Comparison of ENCODE assay signal across 8 mouse cellular contexts in genomic region chr19:29101591-29101990, GRCm38 (mm10). TPM values are rescaled to one million over a fixed set of nuclear protein-coding genes. Genes with fewer than 3 reads are reported as not detected.
DNase-seq lines count a peak whose midpoint lies in the region; ATAC-seq and TF ChIP-seq lines count a peak whose summit lies in the region.

No protein-coding gene starts in this region.

- H3K27ac ChIP-seq in forebrain, embryonic 14.5 days (ENCODE audit: low read depth, low read length) = no peak overlapping the region
- peak overlapping the region; percentile 52 for H3K27ac ChIP-seq in liver, embryonic 14.5 days
- 0 out of 2 replicates have a peak overlapping the region, but pooled peaks have one; percentile 22 for H3K27ac ChIP-seq in stomach, embryonic 15.5 days

- DNase-seq in left cerebral cortex, postnatal 25 days (ENCODE audit: low spot score in 2 of 2) = peak; percentile 37
- DNase-seq in left cerebral cortex, postnatal 36 days (ENCODE audit: low spot score in 2 of 2) = no peak
- DNase-seq in T-cell, adult 2 months (ENCODE audit: low spot score) = peak; percentile 26
- DNase-seq in forebrain, embryonic 14.5 days (ENCODE audit: low spot score) = peak; percentile 52
- DNase-seq in liver, embryonic 14.5 days (ENCODE audit: low read depth in 3 of 3, low spot score in 3 of 3) = no peak
- no peak for DNase-seq in adrenal gland, postnatal 10 days
- DNase-seq in adrenal gland, postnatal 36 days = no peak

- WGBS in forebrain, embryonic 14.5 days = under 1% methylated on average over 27 of the region's 27 CpGs
- under 1% methylated on average over 27 of the region's 27 CpGs for WGBS in liver, embryonic 14.5 days (ENCODE audit: insufficient replicate concordance)
- under 1% methylated on average over 27 of the region's 27 CpGs for WGBS in stomach, embryonic 15.5 days

- H3K4me2 ChIP-seq in forebrain, embryonic 14.5 days (ENCODE audit: low read length) = peak overlapping the region; percentile 88
- peak overlapping the region; percentile 100 for H3K4me2 ChIP-seq in liver, embryonic 14.5 days (ENCODE audit: low read depth)
- H3K4me2 ChIP-seq in stomach, embryonic 15.5 days = peak overlapping the region; percentile 79

- no peaks in the 10 kb centered on the region for H3K9me3 ChIP-seq in forebrain, embryonic 14.5 days (replicated peaks; ENCODE audit: control insufficient read depth, low read length)
- H3K9me3 ChIP-seq in liver, embryonic 14.5 days (ENCODE audit: control insufficient read depth, low read length) = no peaks in the 10 kb centered on the region
- H3K9me3 ChIP-seq in stomach, embryonic 15.5 days = no peaks in the 10 kb centered on the region

- intact Hi-C loops in left cerebral cortex, postnatal 25 days (cut with DNase I) = loop anchor here (2.0 kb wide), 1 partner anchor 149 kb away; the partner anchor contains the start of gene Jak2
- intact Hi-C loops in left cerebral cortex, postnatal 36 days (cut with DNase I) = loop anchor here (5.0 kb wide), 1 partner anchor 151 kb away; the partner anchor contains the start of gene Jak2

- peak overlapping the region; percentile 59 for H3K9ac ChIP-seq in forebrain, embryonic 14.5 days (ENCODE audit: low read length)
- H3K9ac ChIP-seq in liver, embryonic 14.5 days (replicated peaks) = peak overlapping the region; percentile 90
- H3K9ac ChIP-seq in stomach, embryonic 15.5 days = peak overlapping the region; percentile 76

- H3K27me3 ChIP-seq in forebrain, embryonic 14.5 days (replicated peaks; ENCODE audit: control insufficient read depth, insufficient read depth, low read length) = no peaks in the 10 kb centered on the region
- no peaks in the 10 kb centered on the region for H3K27me3 ChIP-seq in liver, embryonic 14.5 days (ENCODE audit: control insufficient read depth, insufficient read depth, low read length)
- no peaks in the 10 kb centered on the region for H3K27me3 ChIP-seq in stomach, embryonic 15.5 days (replicated peaks)

- H3K4me1 ChIP-seq in forebrain, embryonic 14.5 days (ENCODE audit: control insufficient read depth, insufficient read depth, low read length) = peaks cover 5% of the 10 kb centered on the region
- peaks cover 4 to 16% of the 10 kb centered on the region in 2 experiments for H3K4me1 ChIP-seq in liver, embryonic 14.5 days (replicated peaks; ENCODE audit: control insufficient read depth in 2 of 2, insufficient read depth in 2 of 2, low read length in 1 of 2)
- H3K4me1 ChIP-seq in stomach, embryonic 15.5 days = peaks cover 11% of the 10 kb centered on the region

- no peak for TF ChIP-seq CTCF in liver, embryonic 14.5 days (IDR thresholded peaks at IDR 0.05; ENCODE audit: low read depth)

- H3K36me3 ChIP-seq in forebrain, embryonic 14.5 days (ENCODE audit: control insufficient read depth, insufficient read depth, low read length) = no peaks in the 10 kb centered on the region
- no peaks in the 10 kb centered on the region; the same call in 1 of the 2 replicates for H3K36me3 ChIP-seq in liver, embryonic 14.5 days (replicated peaks; ENCODE audit: control insufficient read depth, insufficient read depth, low read depth)
- no peaks in the 10 kb centered on the region for H3K36me3 ChIP-seq in stomach, embryonic 15.5 days

- peak overlapping the region; percentile 64 for H3K4me3 ChIP-seq in forebrain, embryonic 14.5 days (ENCODE audit: low read depth, low read length)
- H3K4me3 ChIP-seq in liver, embryonic 14.5 days (ENCODE audit: insufficient read depth in 1 of 2, low read depth in 2 of 2, low read length in 2 of 2) = peak overlapping the region; percentile 60 to 93
- H3K4me3 ChIP-seq in stomach, embryonic 15.5 days (replicated peaks) = peak overlapping the region; percentile 96

- ATAC-seq in forebrain, embryonic 14.5 days = peak; percentile 30
- ATAC-seq in liver, embryonic 14.5 days (ENCODE audit: insufficient read depth) = peak; percentile 5; the same call in 1 of the 2 replicates
- peak; percentile 6 for ATAC-seq in stomach, embryonic 15.5 days (ENCODE audit: insufficient read depth, low FRiP score, low read depth)

- TF ChIP-seq EP300 in liver, embryonic 14.5 days (IDR thresholded peaks at IDR 0.05; ENCODE audit: low read depth) = no peak

RNA-seq across cellular contexts. Expression of gene Rcl1, which starts 0.4 kb away (rescaled TPM):
- total RNA-seq in left cerebral cortex, postnatal 25 days (2021) = 10 to 100 TPM; 12.5 to 13.3 TPM
- 10 to 100 TPM; 14.2 to 16.8 TPM for total RNA-seq in left cerebral cortex, postnatal 36 days (2021)
- polyA plus RNA-seq in forebrain, embryonic 14.5 days (2014; fragmentation: Nextera tagmentation; extraction: Ambion mirVana) = 34.8 and 35.1 TPM in 2 replicates
- polyA plus RNA-seq in liver, embryonic 14.5 days (2012; rRNA removed) = 22.3 and 31.4 TPM in 2 replicates
- 52.1 and 54.8 TPM in 2 replicates for polyA plus RNA-seq in liver, embryonic 14.5 days (2014; fragmentation: Nextera tagmentation; extraction: Ambion mirVana)
- 57.0 and 57.7 TPM in 2 replicates for polyA plus RNA-seq in stomach, embryonic 15.5 days (2015; fragmentation: Nextera tagmentation; extraction: Ambion mirVana)
- 10 to 100 TPM; 30.6 to 40.3 TPM for total RNA-seq in adrenal gland, postnatal 10 days (2021)
- 10 to 100 TPM; 25.8 to 30.1 TPM for total RNA-seq in adrenal gland, postnatal 36 days (2021)

RNA-seq across cellular contexts. Expression of gene Ak3, which starts 53.8 kb away (rescaled TPM):
- total RNA-seq in left cerebral cortex, postnatal 25 days (2021) = 10 to 100 TPM; 56.9 to 60.6 TPM
- total RNA-seq in left cerebral cortex, postnatal 36 days (2021) = 10 to 100 TPM; 56.1 to 59.5 TPM
- polyA plus RNA-seq in forebrain, embryonic 14.5 days (2014; fragmentation: Nextera tagmentation; extraction: Ambion mirVana) = 76.8 and 83.2 TPM in 2 replicates
- polyA plus RNA-seq in liver, embryonic 14.5 days (2012; rRNA removed) = 12.0 and 16.3 TPM in 2 replicates
- polyA plus RNA-seq in liver, embryonic 14.5 days (2014; fragmentation: Nextera tagmentation; extraction: Ambion mirVana) = 41.5 and 44.0 TPM in 2 replicates
- polyA plus RNA-seq in stomach, embryonic 15.5 days (2015; fragmentation: Nextera tagmentation; extraction: Ambion mirVana) = 107 and 115 TPM in 2 replicates
- total RNA-seq in adrenal gland, postnatal 10 days (2021) = 100 to 1,000 TPM; 194 to 208 TPM
- 100 to 1,000 TPM; 146 to 253 TPM for total RNA-seq in adrenal gland, postnatal 36 days (2021)

Comparison
In these comparisons a context has a peak if more than half of its experiments do, and no peak if none do; other contexts are left out.
1. DNase-seq: peak in left cerebral cortex, postnatal 25 days (2 of 2), T-cell, adult 2 months (single experiment) and forebrain, embryonic 14.5 days (single experiment); none in left cerebral cortex, postnatal 36 days (0 of 2), liver, embryonic 14.5 days (0 of 3), adrenal gland, postnatal 10 days (single experiment) and adrenal gland, postnatal 36 days (0 of 2).
2. Peak in every context shown above with its lines, with median percentiles within 50 percentile points of each other: ATAC-seq, H3K4me2 ChIP-seq, H3K4me3 ChIP-seq and H3K9ac ChIP-seq.